Mouse (Mus musculus) kidney, embryonic 14.5 days (tissue): ENCODE results near the gene Meis1. TPM values are rescaled to one million over a fixed set of nuclear protein-coding genes. Genes with fewer than 3 reads are reported as not detected.

Experiments used
- ATAC-seq: fragments of 200-750 bp; cut with Nextera tagmentation; 2 replicates; pipeline ENCODE4 v1.8.0; 2017; ENCODE audit warnings: moderate number of reproducible peaks, mild to moderate bottlenecking, moderate TSS enrichment, moderate library complexity; ENCODE audit not compliant: low FRiP score, low TSS enrichment
- H3K27ac ChIP-seq: fragments of 300-500 bp; sonication (generic); 2 replicates; pipeline ENCODE4 v1.5.1; 2014; ENCODE audit warnings: low read depth, mild to moderate bottlenecking, low read length, moderate library complexity, mixed read lengths
- H3K27me3 ChIP-seq: fragments of 300-500 bp; sonication (generic); 2 replicates; pipeline ENCODE4 v1.6.1; 2014; ENCODE audit warnings: mild to moderate bottlenecking, low read length; ENCODE audit not compliant: control insufficient read depth, insufficient read depth
- H3K36me3 ChIP-seq: fragments of 300-500 bp; sonication (generic); 2 replicates; pipeline ENCODE4 v1.6.1; 2014; ENCODE audit warnings: low read length, mixed read lengths; ENCODE audit not compliant: control insufficient read depth, insufficient read depth
- H3K4me1 ChIP-seq: fragments of 300-500 bp; sonication (generic); 2 replicates; pipeline ENCODE4 v1.6.1; 2014; ENCODE audit warnings: low read length, mixed read lengths; ENCODE audit not compliant: control insufficient read depth, insufficient read depth
- H3K4me2 ChIP-seq: fragments of 300-500 bp; sonication (generic); replicated peaks from 2 replicates; pipeline ENCODE4 v1.6.1; 2014; ENCODE audit warnings: low read depth, mild to moderate bottlenecking, low read length
- H3K4me3 ChIP-seq: fragments of 300-500 bp; sonication (generic); 2 replicates; pipeline ENCODE4 v1.5.1; 2014; ENCODE audit warnings: mild to moderate bottlenecking, low read length
- H3K9ac ChIP-seq: fragments of 300-500 bp; sonication (generic); 2 replicates; pipeline ENCODE4 v1.6.1; 2014; ENCODE audit warnings: low read depth, mild to moderate bottlenecking, low read length, moderate library complexity
- H3K9me3 ChIP-seq: fragments of 300-500 bp; sonication (generic); 2 replicates; pipeline ENCODE4 v1.6.1; 2016; ENCODE audit warnings: low read length; ENCODE audit not compliant: control insufficient read depth
- WGBS: fragments of 180-500 bp; shearing (Covaris S2); extraction: QIAGEN DNeasy Blood & Tissue Kit; methylation state at CpG from one replicate; pipeline ENCODE4 v1.1.7; 2014; 5-methylcytosine and 5-hydroxymethylcytosine counted together
- polyA plus RNA-seq: library from polyadenylated mRNA; unstranded; fragments of >200 nt; fragmentation: Nextera tagmentation; extraction: Ambion mirVana; gene quantifications from 2 replicates; pipeline ENCODE4 v1.2.1, GENCODE M21; 2014

Meis1 gene
- polyA plus RNA-seq, 1 experiment from 2014 or later, result 109 TPM

DNA sequence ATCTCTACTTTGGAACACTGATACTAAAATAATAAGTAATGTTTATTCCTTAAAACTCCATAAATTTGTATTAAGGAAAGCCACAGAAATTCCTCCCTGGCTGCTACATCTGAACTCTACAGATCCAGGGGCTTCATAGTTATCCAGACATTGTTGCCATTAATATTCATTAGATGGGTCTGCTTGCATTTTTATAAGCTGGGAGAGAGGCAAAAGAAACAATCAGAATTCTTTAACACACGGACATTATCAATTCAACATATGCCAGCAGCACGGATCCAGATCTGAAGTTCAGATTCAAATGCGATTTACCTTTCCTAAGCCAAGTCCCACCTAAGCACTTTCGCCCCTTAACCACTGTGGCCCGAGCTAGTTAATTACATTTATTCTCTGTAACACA is 100.9 kb downstream of the Meis1 start:
- H3K27me3 ChIP-seq, result no peaks in the 10 kb centered on the region
- WGBS, result 74% methylated on average over 5 of the region's 5 CpGs
- ATAC-seq, result no peak
- no peak overlapping the region for H3K9ac ChIP-seq
- no peaks in the 10 kb centered on the region; the same call in 1 of the 2 replicates for H3K36me3 ChIP-seq
- no peak overlapping the region for H3K4me2 ChIP-seq
- no peaks in the 10 kb centered on the region for H3K9me3 ChIP-seq
- H3K27ac ChIP-seq, result no peak overlapping the region
- H3K4me3 ChIP-seq, result no peak overlapping the region
- 0 out of 2 replicates have a peak, but pooled peaks cover 3% of the 10 kb centered on the region for H3K4me1 ChIP-seq

DNA sequence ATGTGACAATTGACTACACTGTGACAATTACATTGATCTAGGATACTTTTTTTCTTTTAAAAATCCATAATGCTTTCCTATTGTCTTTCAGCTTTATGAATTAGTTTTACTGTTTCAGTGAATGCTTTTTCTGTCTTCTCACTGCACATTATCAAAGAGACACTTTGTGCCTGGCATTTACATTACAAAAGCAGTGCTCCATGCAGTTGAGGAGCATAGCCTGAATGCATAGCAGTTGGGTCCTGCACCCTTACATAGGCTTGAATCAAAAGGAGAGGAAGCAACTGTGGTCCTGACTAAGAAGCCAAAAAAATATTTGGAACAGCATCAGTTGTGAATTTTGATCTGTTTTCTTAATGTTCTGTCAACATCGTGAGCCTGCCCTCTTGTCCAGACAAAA is 105.5 kb downstream of the Meis1 start:
- Histone ChIP-seq H3K4me3 (no peak overlapping the region), H3K9me3 (no peaks in the 10 kb centered on the region), H3K4me2 (no peak overlapping the region), H3K9ac (no peak overlapping the region), H3K36me3 (no peaks in the 10 kb centered on the region), H3K27me3 (no peaks in the 10 kb centered on the region), H3K27ac (no peak overlapping the region), H3K4me1 (0 out of 2 replicates have a peak, but pooled peaks cover 3% of the 10 kb centered on the region)
- 50% methylated on average over 1 of the region's 1 CpGs for WGBS
- no peak for ATAC-seq

- Histone ChIP-seq H3K27ac (no peak overlapping the region), H3K9me3 (no peaks in the 10 kb centered on the region), H3K4me3 (no peak overlapping the region), H3K9ac (no peak overlapping the region), H3K27me3 (no peaks in the 10 kb centered on the region), H3K36me3 (no peaks in the 10 kb centered on the region), H3K4me2 (no peak overlapping the region), H3K4me1 (0 out of 2 replicates have a peak, but pooled peaks cover 3% of the 10 kb centered on the region)
- 60% methylated on average over 6 of the region's 6 CpGs for WGBS
- no peak for ATAC-seq
These were observed 106.3 kb downstream of the Meis1 start for GRCm38 (mm10) chr11:18912311-18913019.

DNA sequence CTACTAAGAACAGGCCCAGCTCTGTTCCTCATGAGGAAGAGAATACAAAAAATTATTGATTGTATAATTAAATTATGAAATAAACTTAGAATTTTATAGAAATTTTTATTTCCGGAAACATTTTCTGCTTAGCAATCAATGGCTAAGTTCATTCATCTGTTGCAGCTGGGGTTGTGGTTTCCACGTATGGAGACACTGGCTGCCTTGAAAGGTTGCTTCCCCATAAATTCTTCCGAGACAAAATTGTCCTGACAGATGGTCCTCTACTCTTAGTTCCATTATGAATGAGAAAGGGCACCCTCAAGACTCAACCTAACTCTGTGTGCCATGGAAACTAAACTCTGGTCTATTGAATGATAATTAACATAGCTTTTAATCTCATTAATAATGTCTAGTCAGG is 111.9 kb downstream of the Meis1 start:
- H3K4me2 ChIP-seq, result no peak overlapping the region
- no peaks in the 10 kb centered on the region for H3K9me3 ChIP-seq
- H3K9ac ChIP-seq, result no peak overlapping the region
- no peak overlapping the region for H3K4me3 ChIP-seq
- H3K27me3 ChIP-seq, result no peaks in the 10 kb centered on the region
- 82% methylated on average over 3 of the region's 3 CpGs for WGBS
- H3K36me3 ChIP-seq, result peaks cover 13% of the 10 kb centered on the region; the same call in 1 of the 2 replicates
- no peak for ATAC-seq
- no peaks in the 10 kb centered on the region for H3K4me1 ChIP-seq
- H3K27ac ChIP-seq, result no peak overlapping the region

- Histone ChIP-seq H3K4me3 (no peak overlapping the region), H3K36me3 (peaks cover 15% of the 10 kb centered on the region; the same call in 1 of the 2 replicates), H3K9ac (no peak overlapping the region), H3K27me3 (no peaks in the 10 kb centered on the region), H3K4me1 (no peaks in the 10 kb centered on the region), H3K9me3 (no peaks in the 10 kb centered on the region), H3K27ac (no peak overlapping the region), H3K4me2 (no peak overlapping the region)
- no peak for ATAC-seq
- 77% methylated on average over 1 of the region's 1 CpGs for WGBS
These were observed 113.4 kb downstream of the Meis1 start for GRCm38 (mm10) chr11:18905431-18905830.

GRCm38 (mm10) chr11:18904880-18905279 is 113.9 kb downstream of the Meis1 start:
- ATAC-seq, result no peak
- Histone ChIP-seq H3K4me3 (no peak overlapping the region), H3K4me2 (no peak overlapping the region), H3K9ac (no peak overlapping the region), H3K9me3 (no peaks in the 10 kb centered on the region), H3K36me3 (peaks cover 15% of the 10 kb centered on the region; the same call in 1 of the 2 replicates), H3K4me1 (no peaks in the 10 kb centered on the region), H3K27me3 (no peaks in the 10 kb centered on the region), H3K27ac (no peak overlapping the region)
- WGBS, result 89% methylated on average over 1 of the region's 1 CpGs

DNA sequence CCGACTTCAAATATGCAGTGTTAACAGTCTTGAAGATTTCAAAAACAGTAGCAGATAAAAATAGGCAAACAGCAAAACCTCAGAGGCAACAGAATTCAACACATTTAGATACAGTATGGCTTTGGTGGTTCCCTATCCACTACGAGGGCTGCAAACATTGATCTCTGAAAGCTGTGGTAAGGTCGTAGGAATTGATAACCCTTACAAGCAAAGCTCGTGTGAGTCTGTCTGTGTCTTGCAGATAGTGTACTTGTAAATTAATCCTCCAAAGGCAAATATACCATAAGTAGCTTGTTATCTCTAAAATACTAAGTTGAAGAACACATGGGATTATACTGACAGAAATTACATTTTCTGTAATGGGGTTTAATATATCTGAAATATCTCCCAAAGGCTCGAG is 114.5 kb downstream of the Meis1 start:
- WGBS, result 86% methylated on average over 5 of the region's 5 CpGs
- H3K4me2 ChIP-seq, result no peak overlapping the region

GRCm38 (mm10) chr11:18900489-18900888 is 118.3 kb downstream of the Meis1 start:
- no peak for ATAC-seq
- WGBS, result 59% methylated on average over 2 of the region's 2 CpGs

More for the DNA sequence above, 114.5 kb downstream of the Meis1 start:
- ATAC-seq, result no peak
- no peaks in the 10 kb centered on the region for H3K27me3 ChIP-seq
- no peak overlapping the region for H3K4me3 ChIP-seq
- peaks cover 15% of the 10 kb centered on the region; the same call in 1 of the 2 replicates for H3K36me3 ChIP-seq
- H3K4me1 ChIP-seq, result peaks cover 4% of the 10 kb centered on the region
- H3K27ac ChIP-seq, result no peak overlapping the region
- no peaks in the 10 kb centered on the region for H3K9me3 ChIP-seq
- H3K9ac ChIP-seq, result no peak overlapping the region

DNA sequence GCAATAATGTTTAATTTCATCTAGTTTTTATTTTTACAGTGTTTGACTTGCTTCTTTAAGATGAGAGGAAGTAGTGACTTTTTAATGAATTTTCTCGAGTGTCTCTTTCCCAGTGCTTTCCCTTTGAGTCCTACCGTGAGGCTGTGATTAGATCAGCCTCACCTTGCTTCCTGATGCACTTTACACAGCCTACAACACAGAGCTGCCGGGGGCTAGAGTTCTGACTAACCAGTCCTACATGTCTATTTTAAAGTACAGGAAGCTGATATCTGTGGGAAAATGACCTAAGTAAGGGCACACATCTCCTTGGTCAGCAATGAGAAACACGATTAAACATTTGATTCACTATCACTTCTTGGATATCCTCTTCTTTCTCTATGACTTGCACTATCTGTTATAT is 119.9 kb downstream of the Meis1 start:
- Histone ChIP-seq H3K4me2 (no peak overlapping the region), H3K27ac (no peak overlapping the region), H3K4me1 (peaks cover 16% of the 10 kb centered on the region), H3K9me3 (no peaks in the 10 kb centered on the region), H3K4me3 (no peak overlapping the region), H3K27me3 (no peaks in the 10 kb centered on the region), H3K36me3 (peaks cover 5% of the 10 kb centered on the region; the same call in 1 of the 2 replicates), H3K9ac (no peak overlapping the region)
- WGBS, result 40% methylated on average over 4 of the region's 4 CpGs
- ATAC-seq, result no peak

More at GRCm38 (mm10) chr11:18900489-18900888, 118.3 kb downstream of the Meis1 start:
- H3K4me2 ChIP-seq, result no peak overlapping the region
- no peaks in the 10 kb centered on the region for H3K27me3 ChIP-seq
- peaks cover 14% of the 10 kb centered on the region; the same call in 1 of the 2 replicates for H3K36me3 ChIP-seq
- H3K9me3 ChIP-seq, result no peaks in the 10 kb centered on the region
- H3K4me3 ChIP-seq, result no peak overlapping the region
- no peak overlapping the region for H3K9ac ChIP-seq
- peaks cover 16% of the 10 kb centered on the region for H3K4me1 ChIP-seq
- no peak overlapping the region for H3K27ac ChIP-seq
